Mouse (Mus musculus) NIH3T3 (cell line): ENCODE data around the gene Smyd1.

Experiments used
- DNase-seq: peaks from one replicate; pipeline ENCODE4 v3.0.0-alpha.2; 2012; ENCODE audit warnings: low read depth

Gene Smyd1

DNA sequence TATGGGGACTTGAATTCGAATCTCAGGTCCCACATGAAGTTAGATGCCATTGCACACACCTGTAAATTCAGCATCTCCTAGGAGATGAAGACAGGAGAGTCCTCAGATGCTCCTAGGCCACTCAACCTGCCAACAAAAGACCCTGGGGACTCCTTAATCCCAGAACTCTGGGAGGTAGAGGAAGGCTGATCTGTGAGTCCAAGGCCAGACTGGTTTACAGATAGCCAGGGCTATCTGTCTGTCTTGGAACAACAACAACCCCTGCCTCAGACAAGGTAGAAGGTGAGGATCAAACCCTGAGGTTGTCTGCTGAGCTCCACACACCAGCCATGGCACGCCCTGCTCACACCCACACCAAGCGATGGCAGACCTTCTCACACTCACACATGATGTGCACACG, 62.9 kb downstream of the Smyd1 start:
- no peak for DNase-seq

DNA sequence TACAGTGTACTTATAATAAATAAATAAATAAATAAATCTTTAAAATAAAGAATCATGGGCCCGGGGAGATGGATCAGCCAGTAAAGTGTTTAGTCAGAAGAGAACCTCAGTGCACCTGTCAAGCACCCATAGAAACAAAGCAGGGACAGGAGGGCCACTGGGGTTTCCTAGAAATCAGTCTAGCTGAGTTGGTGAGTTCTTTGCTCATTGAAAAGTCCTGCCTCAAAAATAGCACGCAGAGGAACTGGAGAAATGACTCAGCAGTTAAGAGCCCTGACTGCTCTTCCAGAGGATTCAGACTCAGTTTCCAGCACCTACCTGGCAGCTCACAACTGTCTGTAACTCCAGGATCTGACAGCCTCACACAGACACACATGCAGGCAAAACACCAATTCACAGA, 63.5 kb downstream of the Smyd1 start:
- no peak for DNase-seq

DNA sequence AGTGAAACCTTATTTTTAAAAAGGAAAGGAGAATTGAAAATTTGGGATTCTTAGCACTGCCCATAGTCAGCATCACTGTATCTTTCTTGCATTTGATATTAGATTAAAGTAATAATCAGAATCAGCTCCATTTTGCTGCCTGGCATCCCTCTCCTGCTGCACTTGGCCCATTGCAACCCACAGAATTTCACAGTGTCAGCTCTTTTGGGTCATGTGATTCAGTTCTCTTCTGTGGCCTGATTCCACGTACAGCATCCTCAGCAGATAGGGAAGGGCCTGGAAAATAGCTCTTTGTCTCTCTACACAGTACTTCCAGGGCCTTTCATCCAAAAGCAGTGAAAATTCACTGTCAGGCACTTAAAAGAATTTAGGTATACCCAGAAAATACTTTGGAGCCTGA, 64.7 kb downstream of the Smyd1 start:
- DNase-seq, result no peak

DNA sequence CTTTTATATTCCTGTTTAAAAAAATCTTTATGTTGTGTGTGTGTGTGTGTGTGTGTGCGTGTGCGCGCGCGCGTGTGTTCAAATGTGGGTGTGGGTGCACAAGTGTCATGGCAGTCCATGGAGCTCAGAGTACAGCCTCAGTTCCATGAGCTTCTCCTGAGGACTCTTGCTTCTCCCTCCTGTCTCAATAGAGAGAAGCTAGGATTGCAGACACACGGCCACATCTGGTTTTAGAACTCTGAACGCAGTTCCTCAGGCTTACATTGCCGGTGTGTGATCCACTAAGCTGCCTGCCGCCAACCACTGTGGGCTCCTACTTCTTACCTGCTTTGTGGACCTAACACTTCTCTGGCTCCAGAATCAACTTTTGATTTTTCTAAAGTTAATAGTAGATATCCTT, 65.9 kb downstream of the Smyd1 start:
- no peak for DNase-seq

DNA sequence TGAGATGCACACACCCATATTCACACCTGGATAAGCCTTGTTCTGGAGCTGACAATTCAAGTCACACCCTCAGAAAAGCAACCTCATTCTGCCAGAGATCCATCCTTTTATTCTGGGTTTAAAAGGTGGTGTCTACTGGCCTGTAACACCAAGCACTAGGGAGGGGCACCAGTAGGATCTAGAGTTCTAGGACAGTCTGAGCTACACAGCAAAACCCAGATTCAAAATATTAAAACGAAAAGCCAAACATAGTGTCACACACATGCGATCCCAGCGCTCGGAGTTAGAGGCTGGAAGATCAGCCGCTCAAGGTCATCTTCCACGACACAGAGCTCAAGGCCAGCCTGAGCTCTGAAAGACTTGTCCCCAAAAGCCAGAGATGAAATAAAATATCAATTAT, 67.6 kb downstream of the Smyd1 start:
- no peak for DNase-seq

DNA sequence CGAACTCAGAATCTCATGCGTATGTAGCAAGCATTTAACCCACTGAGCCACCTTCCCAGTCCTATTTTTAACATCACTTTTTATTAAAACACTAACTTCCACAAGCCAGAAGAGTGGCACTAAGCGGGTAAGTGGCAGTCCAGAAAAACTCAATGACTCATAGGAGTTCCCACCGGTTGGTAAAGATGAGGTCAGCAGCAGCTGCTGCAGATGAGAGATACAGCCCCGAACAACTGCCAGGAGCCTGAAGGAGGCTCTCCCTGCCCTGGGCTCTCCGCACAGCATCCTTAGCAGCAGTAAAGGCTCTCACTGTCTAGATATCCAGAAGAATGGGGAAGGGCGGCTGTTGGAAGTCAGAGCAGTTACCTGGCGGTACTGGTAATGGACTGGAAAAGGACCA, 71.1 kb downstream of the Smyd1 start:
- no peak for DNase-seq

DNA sequence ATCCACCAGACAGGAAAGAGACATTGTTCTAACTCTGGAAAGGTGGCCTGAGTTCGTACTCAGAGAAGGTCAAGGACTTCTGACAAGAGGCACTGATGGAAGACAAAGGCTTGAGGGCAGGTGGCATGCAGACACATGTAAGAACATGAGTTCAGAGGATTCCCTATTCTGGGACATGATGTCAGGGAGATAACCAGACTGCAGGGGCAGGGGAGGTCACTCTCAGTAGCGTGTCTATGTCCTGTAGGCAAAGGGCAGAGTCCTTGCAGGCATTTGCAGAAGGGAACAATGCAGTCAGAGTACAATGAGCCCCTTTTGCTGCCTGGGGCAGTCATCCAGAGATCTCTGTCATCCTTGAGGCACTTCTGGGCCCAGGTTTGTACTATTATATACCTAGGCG, 72.4 kb downstream of the Smyd1 start:
- DNase-seq, result no peak

DNA sequence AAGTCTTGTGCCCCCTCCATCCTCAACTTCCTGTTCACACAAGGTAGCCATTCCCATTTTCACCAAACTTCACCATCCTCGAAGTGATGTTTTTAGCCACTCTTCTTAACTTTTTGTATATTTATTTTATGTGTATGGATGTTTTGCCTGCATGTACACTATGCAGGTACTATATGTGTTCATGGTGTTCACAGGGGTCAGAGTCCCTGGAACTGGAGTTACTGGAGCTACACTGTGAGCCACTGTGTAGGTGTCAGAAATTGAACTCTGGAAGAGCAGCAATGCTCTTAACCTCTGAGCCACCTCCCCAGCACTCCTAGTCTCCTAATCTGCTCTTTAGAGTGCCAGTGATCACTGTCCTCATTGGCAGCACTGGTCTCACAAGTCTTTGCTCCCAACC, 73.6 kb downstream of the Smyd1 start:
- DNase-seq, result no peak

DNA sequence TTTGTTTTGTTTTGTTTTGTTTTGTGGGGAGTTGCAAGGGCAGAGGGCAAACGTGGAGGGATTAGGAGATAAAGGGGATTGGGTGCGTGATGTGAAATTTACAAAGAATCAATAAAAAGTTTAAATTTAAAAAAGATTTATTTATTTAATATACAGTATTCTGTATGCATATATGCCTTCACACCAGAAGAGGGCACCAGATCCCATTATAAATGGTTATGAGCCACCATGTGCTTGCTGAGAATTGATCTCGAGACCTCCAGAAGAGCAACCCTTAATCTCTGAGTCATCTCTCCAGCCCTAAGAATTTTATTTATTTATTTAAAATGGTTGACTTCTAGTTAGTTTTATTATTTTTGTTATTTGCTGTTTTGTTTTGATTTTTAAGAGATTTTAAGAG, 78.8 kb downstream of the Smyd1 start:
- DNase-seq, result peak; percentile 14

DNA sequence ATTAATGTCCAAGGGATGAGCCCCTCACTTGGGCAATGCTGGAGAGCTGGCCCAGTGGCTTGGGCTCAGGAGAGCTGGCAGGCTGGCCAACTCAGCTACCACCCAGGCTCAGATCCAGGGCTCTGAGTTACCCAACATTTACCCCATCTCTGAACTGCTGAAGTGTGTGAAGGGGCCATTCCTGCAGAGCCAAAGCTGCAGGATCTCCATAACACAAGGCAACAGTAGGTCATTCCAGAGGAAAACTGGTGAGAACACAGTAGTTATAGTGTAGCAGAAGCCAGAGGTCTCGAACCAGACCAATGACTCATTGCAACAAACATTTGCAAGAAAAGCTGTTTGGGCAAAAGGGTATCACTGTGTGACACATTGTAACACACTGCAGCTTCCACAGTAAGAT, 79.2 kb downstream of the Smyd1 start:
- DNase-seq, result no peak

DNA sequence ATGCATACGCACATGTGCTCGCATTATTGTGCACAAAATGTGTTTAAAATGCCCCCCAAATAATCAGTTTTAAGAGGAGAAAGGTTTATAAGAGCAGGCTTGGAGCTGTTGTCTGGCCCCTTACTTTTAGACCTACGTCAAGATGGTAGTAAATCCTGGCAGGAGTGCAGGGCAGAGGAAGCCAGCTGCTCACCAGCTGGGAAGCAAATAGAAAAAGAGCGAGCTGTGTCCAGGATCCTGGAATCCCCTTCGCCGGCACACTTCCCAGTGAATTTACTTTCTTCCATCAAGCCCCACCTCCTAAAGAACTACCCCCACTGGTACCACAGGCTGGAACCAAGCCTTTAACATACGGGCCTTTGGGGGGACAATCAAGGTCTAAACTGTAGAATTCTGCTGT, 81.2 kb downstream of the Smyd1 start:
- no peak for DNase-seq

DNA sequence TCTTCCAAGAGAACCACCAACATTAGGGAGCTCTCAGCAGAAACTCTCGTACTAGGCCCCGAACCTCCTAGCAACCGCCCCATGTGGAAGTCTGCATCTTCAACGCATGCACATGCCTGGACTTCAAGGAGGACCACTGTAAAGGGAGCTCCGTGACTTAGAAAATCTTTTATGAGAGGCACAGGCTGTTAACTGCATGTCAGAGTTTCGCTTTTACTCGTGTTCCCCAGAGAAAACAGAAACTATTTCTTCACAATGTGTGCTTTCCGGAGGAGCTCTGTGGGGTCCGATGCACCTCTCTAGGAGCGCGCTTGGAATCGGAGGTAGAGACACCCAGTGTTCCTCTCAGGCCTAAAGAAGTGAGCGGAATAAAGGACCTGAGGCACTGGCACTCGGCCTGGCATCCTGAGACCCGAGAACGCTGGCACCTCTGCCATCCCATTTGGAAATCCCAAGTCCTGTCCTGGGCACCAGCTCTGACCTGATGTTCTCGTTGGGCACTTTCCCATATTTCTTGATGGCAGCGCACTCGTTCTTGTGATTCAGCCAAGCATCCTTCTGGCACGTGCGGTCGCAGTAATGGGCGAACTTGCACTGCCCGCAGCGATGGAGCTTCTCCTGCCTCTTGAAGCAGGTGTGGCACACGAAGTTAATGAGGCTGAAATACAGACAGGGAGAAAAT, 82.8 kb downstream of the Smyd1 start:
- DNase-seq, result no peak

DNA sequence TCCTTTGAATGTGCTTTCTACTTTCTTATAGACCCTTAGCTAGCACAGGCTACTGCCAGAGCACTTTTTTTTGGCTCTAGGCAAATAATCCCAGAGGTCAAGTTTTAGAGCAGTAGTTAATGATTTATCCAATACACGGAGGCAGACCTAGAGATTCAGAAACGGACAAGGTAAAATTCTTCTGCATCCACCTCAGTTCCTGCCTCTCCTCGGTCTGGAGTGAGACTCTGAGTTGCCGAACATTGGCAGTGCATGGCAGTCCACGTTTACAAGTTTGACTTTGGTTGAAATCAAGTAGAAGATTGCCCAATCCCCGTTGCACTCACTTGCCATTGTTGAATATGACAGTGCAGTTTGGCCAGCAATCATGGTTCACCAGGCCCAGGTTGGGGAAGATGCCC, 85.0 kb downstream of the Smyd1 start:
- DNase-seq, result no peak

DNA sequence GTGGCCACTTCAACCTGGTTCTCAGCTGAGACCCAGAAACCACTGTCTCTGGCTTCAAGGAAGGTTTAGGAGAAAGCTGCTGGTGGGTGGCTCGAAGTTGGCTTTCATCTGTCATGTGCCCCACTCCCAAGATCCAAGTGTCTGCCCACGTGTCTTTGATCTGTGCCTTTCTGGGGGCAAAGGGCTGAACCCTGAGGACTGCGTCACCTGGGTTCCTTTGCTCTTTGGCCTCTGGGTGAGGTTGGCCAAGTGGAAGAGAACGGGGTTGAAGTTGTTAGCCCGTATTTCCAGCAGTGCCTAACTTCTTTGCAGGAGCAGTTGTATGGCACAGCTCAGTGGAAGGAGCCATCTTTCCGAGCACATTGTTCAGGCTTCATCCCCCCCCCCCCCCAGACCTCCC, 85.5 kb downstream of the Smyd1 start:
- DNase-seq, result no peak

DNA sequence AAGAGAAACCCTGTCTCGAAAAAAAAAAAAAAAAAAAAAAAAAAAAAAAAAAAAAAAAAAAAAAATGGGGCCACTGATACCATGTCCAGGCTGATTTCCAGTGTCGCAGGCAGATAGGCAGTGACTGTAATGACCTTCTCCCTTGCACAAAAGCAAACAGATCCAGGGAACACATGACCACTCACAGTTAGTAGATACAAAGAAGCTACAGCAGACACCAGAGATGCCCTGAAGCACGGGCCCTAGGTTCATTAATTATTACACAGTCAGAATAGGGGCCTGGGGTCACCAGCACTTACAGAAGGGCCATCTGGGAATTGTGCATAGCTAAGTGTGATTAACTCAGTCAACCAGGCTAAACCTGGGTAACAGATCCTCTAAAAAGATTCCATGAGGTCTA, 86.1 kb downstream of the Smyd1 start:
- no peak for DNase-seq

DNA sequence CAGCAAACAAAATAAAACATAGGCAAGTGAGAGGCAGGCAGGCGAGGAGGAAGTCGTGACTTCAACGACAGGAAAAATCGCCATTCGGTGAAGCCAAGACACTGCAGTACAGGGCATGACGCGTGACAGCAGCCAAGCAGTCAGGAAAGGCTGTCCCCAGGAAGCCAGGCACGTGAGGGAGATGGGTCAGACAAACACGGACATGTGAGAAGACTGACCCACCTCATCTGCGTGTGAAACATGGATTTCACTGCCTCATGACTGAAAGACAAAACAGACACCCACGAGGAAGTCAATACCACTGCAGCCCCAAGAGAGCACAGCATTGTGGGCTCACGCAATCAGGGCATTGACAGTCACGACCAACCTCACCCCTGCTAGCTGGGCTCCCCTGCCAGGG, 86.9 kb downstream of the Smyd1 start:
- no peak for DNase-seq

DNA sequence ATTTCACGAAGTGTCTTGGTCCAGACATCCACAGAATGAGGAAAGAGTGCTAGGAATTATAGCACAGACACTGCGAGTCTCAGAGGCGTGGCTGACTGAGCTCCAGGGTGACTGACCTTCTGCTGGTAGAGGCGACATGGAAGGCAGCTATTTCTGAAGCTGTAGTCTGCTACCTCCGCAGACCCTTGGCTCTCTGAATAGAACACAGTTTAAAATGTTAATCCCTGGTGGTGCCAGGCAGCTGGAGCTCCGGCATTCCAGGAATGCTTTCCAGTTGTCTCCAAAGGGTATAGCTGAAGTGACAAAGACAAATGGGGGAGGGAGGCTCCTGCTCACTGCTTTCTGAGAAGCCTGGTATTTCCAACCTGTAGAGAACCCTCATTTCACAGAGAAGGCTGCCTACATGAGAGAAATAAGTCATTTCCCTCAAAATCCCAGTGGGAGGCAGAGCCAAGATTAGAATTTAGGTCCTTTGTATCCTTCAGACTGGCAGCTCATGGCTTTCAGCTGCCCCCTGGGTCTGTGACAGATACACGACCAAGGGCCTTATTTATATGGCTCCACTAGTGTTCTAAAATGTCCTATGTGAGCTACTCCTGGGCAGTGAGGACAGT, 94.8 kb downstream of the Smyd1 start:
- DNase-seq, result no peak

DNA sequence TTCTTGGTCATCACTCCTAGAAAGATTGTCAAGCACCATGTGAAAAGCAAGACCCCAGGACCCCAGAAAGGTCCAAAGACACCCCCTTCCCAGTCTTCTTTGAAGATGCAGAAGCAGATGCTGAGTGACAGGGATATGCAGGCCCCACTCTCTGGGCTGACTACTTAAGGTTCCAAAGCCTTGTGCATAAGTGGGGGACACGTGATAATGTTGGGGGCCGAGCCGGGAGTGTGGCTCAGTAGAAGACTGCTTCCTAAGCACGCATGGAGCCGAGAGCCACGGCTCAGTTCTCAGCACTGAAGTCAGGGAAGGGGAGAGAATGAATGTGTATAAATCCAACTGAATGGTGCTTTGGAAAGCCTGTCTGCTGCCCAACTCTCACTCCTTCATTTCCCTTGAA, 95.5 kb downstream of the Smyd1 start:
- DNase-seq, result no peak

DNA sequence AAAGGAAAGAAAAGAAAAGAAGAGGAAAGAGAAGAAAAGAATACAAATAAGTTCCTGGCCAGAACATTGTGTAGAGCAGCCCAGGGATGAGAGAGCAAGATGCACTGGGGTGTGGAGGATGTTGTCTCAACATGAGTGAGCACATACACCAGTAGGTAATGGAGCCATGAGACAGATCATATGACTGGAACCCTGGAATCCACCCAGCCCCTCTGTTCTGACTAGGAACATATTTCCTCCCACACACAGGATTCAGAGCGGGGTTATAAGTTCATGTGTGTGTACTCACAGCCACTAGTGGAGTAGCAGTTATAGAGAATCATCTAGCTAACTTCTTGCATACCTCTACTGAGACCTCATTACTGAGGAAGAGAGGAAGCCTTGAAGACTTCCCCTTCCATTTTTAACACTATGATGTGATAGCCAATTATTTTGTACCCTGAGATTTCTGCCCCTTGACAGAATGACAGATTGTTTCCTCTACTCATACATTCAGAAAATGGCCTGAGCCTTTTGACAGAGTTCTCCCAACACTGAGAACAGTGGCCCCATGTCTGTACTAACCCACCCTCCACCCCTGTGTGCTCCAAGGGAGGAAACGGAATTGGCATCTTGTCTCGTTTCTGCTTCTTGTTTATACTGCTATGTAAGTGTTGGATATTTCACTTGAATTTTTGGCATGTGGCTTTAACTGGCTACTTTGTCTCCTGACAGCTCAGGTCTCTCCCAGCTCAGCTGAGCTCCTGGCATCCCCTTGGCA, 97.7 kb downstream of the Smyd1 start:
- peak; percentile 59 for DNase-seq

DNA sequence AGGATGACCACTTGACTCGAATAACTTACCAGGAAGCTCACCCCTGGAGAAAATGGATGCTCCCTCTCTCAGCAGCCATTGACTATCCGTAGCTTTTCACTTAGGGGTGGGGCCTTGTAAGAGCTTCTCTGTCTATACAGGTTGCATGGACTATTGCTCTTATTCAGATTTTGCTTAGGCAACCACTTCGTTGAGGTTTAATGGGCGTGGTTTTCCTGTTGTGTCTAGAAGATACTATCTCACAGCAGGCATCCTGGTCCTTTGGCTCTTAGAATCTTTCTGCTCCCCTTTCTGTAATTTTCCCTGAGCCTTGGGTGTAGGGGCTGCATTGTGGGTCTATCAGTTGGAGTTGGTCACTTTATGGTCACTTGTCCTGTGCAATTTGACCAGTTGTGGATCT, 100.5 kb downstream of the Smyd1 start:
- DNase-seq, result no peak

DNA sequence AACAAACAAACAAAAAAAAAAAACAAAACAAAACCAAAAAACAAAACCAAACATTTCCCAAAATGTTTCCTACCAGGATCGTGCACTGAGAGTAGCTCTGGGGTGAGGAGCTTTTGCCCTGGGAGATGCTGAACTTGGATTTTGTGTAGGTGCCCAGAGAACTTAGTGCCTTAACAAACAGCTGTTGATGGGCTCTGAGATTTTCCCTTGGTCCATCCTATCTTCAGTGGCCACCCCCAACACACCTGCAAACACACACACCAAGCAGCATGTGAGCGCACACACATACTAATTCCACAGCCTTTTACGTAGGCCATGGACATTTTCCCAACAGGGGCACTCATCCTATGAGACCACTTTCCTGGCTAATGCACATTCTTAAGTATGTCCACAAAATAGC, 109.6 kb downstream of the Smyd1 start:
- DNase-seq, result no peak

DNA sequence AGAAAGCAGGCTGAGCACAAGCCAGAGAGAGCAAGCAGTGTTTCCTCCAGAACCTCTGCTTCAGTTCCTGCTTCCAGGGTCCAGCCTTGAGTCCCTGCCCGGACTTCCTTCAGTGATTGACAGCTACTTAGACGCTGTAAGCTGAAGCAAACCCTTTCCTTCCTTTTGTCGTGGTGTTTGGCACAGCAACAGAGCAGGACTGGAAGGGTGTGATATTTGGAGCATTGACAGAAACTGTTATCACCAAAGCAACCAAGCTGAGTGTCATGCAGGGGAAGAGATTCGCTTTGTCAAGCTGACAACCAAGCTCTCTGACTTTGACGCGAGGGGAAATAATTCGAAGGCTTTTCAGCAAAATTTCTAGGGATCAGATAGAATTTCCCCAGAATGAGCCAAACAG, 110.1 kb downstream of the Smyd1 start:
- DNase-seq, result no peak

DNA sequence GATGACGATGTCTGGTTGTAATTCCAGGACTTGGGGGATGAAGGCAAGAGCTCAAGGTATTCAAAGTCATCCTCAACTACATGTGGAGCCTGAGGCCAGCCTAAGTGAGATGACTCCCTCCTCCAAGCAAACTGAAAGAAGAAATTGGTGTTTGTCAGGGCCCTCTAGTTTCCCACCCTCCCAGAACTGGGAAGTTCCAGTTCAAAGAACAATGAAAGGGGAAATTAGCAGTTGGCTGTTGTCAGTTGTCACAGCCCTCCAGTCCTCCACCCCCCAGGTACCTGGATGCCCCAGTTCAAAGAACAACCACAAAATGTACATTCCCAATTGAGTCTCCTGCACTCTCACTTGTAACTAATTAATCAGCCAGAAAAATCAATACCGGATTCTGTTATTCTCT, 113.3 kb downstream of the Smyd1 start:
- DNase-seq, result no peak

DNA sequence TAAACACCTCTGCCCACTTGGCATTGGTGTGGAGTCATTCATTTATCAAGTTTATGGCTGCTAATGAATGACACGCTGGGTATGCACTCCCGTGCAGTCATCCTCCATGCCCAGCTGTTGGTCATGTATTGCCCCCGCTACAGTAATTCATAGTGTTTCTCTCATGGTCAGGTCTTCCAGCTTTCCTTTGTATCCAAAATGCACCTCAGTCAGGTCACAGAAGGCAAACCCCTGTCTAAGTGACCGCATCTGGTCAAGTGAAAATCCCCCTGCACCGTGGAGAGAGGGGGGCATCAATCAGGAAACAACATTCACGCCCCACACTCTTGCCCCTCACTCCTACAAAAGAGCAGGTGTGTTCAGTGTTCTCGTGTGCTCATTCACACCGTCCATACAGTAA, 117.9 kb downstream of the Smyd1 start:
- no peak for DNase-seq
